Mouse (Mus musculus): ENCODE measurements around the gene Ibsp.

Ibsp gene

DNA sequence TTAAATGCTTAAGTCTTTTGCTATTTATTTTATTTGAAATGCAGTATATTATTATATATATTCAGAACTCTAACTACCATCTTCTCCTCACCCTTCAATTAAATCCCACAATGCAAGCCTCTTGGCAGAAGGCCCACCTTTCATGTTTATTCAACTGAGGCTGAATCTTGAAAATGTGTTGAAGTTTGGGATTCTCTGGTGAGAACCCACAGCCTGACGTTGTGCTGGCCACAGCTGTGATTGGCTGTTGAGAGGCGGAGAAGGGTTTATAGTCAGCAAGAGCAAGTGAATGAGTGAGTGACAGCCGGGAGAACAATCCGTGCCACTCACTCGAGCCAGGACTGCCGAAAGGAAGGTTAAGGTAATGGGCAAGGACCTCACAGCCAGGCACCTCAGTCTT is at the start of gene Ibsp:
Ibsp (plus strand) TSS at position 178 of the 400 bp plus-strand sequence.
- in situ Hi-C loops (cut with MboI; ENCODE audit: low pct_unique_long_range_greater_than_20kb in 1 of 2, low sequenced_read_pairs in 2 of 2, unreplicated experiment in 1 of 2) = no loop called here

DNA sequence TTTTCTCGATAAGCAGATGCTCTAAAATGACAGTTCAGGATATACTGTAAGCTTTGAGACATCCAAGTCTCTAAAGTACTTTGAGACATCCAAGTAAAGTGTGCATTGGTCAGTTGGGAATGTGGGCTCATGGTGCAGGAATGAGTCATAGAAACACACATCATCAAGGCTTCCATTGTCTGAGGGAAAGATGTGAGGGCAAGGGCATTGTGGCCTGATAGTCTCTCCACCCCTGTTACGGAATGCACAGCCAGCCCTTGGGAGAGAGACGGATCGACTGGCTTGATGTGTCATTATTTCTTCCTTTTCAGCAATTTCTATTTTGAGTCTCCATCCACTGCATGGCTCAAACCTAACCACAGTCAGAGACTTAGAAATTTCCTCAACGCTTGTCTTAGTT is 47.2 kb upstream of the Ibsp start:
- in situ Hi-C loops (cut with MboI; ENCODE audit: low pct_unique_long_range_greater_than_20kb in 1 of 2, low sequenced_read_pairs in 2 of 2, unreplicated experiment in 1 of 2) = no loop called here

DNA sequence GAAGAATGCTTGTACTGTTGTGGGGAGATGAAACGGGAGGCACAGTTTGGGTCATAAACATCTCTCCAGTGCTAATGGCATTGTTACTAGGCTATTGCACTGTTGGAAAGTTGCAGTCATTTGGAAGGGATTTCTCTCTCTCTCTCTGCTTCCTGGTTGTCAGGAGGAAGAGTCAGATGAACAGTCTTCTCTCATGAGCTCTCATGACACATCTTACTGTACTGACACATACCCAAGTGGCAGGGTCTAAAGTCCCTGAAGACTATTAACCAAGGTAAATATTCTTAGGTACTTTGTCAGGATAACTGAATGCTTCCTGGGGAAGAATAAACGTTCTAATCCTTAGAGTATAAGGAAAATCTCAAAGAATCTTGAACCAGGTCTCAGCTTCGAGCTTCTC is 42.4 kb upstream of the Ibsp start:
- in situ Hi-C loops (cut with MboI; ENCODE audit: low pct_unique_long_range_greater_than_20kb in 1 of 2, low sequenced_read_pairs in 2 of 2, unreplicated experiment in 1 of 2) = no loop called here

DNA sequence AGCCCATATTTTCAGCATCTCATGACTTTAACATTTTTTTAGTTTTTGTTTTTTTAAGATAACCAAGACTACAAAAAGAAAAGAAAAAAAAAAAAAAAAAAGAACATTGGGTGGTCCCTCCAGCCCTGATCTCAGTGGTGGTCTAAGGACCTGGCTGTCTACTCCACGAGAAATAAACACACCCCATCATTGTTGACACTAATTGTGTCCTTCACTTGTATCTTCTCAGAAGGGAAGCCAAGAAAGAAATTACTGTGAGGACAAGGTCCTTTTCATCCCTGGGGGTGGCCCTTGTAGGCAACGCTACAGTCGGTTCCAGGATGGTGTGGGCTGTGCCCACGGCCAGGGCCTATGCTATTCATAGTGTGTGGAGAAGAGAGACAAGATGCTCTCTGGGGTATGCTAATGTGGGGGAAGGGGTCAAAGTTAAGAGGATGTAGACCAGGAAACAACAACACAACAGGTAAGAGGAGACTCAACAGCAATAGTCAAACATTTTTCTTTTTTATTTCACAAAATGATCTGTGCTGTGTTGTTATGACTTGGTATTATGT is 37.0 kb upstream of the Ibsp start:
- in situ Hi-C loops (cut with MboI; ENCODE audit: low pct_unique_long_range_greater_than_20kb in 1 of 2, low sequenced_read_pairs in 2 of 2, unreplicated experiment in 1 of 2) = no loop called here

DNA sequence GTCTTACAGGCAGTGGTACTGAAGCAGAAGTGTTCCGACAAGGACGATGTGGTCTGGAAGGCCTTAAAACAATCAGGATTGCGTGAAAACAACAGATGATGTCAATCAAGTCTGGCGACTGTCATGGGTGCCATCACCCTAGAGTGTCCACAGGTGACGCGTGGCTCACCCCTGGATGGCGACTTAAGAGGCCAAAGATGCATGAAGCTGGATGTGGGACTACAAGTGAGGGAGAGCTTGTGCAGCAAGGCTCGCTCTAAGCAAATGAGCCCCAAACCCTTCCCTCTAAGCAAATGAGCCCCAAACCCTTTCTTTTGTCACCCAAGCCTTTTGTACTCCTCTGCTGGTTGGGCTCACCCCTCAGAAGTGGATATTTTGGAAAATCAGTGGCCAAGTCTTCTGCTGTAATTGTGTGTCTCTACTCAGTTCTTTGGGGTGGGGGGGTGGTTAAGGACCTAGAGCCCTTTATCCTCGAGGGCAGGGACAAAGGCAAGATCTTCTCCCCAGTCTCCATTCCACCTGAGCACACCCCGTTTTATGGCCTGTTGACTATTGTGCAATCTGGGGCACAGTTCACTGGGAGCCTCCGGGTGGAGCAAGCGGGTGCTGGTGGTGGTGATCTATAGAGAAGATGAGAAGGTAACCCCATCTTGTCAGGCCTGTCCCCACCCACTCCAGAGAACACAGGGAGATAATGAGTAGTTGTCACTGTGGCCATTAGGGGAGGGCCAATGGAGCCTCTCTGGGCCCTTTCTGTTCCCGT is 35.8 kb upstream of the Ibsp start:
- in situ Hi-C loops (cut with MboI; ENCODE audit: low pct_unique_long_range_greater_than_20kb in 1 of 2, low sequenced_read_pairs in 2 of 2, unreplicated experiment in 1 of 2) = no loop called here

DNA sequence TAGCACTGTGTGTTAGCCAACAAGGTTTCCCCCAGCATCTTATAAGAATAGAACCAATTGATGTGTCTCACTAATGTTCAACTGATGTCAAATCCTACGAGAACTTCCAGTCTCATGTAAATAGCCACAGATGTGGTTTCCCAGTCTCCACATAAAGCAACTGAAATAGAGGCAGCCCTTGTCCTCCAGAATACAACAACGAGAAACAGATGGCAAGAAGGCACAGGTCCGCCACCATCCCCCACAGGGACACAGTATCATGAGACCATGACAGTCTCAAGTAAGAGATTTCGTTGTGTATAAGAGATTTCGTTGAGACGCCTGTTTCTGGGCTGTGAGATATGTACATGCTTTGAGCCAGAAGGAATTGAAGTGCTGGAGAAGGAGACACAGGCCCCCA is 4.8 kb upstream of the Ibsp start:
- in situ Hi-C loops (cut with MboI; ENCODE audit: low pct_unique_long_range_greater_than_20kb in 1 of 2, low sequenced_read_pairs in 2 of 2, unreplicated experiment in 1 of 2) = no loop called here

DNA sequence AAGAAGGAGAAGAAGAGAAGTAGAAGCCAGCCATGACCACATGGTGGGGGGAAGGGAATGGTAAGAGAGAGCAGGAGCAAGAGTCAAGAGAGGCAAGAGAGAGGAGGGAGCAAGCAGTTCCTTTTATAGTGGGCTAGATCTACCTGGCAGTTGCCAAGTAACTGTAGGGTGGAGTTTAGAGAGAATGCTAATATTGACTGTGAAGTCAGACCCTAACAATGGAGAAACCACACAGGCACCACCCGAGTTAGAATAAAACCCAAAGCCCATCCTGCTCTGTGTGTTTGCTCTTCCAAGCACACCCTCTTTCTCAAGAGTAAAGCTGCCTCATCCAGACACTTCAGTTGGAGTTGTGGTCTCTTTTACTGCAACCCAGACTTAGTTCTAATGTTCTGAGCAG is 15.1 kb downstream of the Ibsp start:
- in situ Hi-C loops (cut with MboI; ENCODE audit: low pct_unique_long_range_greater_than_20kb in 1 of 2, low sequenced_read_pairs in 2 of 2, unreplicated experiment in 1 of 2) = no loop called here

DNA sequence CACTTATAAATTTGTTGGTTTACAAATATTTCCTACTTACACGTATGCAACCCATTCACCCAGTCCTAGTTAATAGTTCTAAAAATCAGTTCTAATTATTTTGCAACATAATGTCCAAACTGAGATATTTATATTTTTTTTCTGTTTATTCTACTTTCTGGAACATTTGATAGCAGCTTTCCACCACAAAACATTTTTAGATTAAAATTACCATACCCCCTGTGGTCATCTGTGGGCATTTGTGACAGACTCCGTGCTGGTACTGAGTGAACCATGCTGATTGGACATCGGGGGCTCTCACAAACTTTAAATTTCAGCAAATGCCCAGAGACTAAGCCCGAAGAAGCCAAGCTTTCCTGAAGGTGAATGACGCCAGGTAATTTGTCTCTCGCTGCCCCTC is 26.1 kb downstream of the Ibsp start, which contains the start of gene Mepe:
Mepe (plus strand) TSS at position 301 of the 400 bp plus-strand sequence.
- in situ Hi-C loops (cut with MboI; ENCODE audit: low pct_unique_long_range_greater_than_20kb in 1 of 2, low sequenced_read_pairs in 2 of 2, unreplicated experiment in 1 of 2) = no loop called here

DNA sequence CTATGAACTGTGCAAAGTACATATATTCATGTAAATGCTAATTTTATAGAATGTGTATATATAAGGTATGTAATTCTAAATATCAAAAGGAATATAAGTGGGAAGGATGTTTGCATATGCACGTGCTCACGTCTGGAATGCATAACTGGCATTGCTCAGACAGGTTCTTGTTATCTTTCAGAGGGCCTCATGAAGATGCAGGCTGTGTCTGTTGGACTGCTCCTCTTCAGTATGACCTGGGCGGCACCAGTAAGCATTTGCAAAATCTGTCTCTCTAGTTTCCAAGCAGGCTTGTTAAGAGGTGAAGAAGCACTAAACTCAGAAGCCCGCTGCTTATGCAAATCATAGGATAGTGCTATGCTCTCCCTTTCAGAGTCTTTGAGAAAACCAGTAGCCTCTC is 27.9 kb downstream of the Ibsp start:
- in situ Hi-C loops (cut with MboI; ENCODE audit: low pct_unique_long_range_greater_than_20kb in 1 of 2, low sequenced_read_pairs in 2 of 2, unreplicated experiment in 1 of 2) = no loop called here

DNA sequence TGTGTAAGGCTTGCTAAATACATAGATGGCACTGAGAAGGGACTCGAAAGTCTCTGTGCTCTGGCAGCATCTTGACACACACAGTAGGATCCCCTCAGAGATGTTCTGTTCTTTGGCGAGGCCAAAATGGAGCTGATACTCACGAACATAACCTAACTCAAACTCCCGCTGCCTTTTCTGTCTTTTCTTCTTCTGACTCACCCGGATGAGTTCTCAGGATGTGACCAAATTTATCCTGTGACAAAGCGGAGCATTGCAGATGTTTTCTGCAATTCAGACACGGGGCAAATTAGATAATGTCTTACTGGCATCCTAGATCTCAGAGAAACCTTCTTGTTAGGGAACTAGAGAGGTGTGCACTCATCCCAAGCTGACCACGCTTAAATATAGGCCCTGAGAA is 28.4 kb downstream of the Ibsp start:
- in situ Hi-C loops (cut with MboI; ENCODE audit: low pct_unique_long_range_greater_than_20kb in 1 of 2, low sequenced_read_pairs in 2 of 2, unreplicated experiment in 1 of 2) = no loop called here

DNA sequence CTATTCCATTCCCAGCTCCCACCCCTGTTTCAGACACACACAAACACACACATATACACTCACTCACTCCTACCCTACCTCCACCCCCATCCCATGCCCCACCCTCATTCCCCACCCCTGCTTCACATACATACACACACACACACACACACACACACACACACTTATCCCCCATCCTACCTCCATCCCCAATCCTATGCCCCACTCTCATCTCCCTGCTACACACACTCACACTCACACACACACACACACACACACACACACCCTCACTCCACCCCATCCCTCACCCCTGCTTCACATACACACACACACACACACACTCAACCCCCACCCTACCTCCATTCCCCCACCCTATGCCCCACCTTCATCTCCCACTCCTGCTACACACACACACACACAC is 28.9 kb downstream of the Ibsp start:
- in situ Hi-C loops (cut with MboI; ENCODE audit: low pct_unique_long_range_greater_than_20kb in 1 of 2, low sequenced_read_pairs in 2 of 2, unreplicated experiment in 1 of 2) = no loop called here

DNA sequence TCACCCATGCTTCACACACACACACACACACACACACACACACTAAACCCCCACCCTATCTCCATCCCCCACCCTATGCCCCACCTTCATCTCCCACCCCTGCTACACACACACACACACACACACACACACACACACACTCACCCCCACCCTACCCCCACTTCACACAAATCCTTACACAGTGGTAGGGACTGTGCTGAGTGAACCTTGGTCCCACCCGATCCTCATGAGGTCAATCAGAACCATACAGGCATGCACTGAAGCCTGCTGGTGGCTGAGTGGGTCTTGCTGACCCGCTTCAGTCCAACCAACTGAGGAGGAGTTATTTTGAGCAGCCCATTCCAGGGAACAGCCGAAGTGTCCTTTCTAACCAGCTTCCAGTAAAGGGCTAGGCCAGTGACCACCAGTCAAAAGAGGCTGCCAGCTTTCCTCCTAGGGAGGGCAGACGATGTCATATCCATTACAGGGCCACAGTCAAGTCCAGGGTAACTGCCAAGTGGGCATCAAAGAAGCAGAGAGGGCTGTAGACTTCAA is 29.4 kb downstream of the Ibsp start:
- in situ Hi-C loops (cut with MboI; ENCODE audit: low pct_unique_long_range_greater_than_20kb in 1 of 2, low sequenced_read_pairs in 2 of 2, unreplicated experiment in 1 of 2) = no loop called here

DNA sequence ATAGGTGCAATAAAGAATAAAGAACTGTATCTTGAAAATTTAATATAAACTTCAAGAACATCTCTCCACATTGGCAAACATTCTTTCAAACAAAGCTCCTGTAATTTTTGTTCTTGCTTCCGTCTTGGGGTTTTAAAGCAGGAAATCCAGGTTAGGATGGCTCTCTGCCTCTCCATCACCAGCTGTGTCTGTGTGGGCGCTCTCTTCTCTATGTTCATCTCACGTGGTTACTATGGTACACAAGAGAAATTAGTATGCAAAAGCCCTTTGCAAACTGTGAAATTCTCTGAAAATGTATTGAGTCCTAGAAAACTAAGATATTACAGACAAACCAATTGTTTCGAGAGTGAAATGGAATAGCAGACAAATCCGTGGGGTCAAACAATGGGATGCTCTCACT is 30.4 kb downstream of the Ibsp start:
- in situ Hi-C loops (cut with MboI; ENCODE audit: low pct_unique_long_range_greater_than_20kb in 1 of 2, low sequenced_read_pairs in 2 of 2, unreplicated experiment in 1 of 2) = no loop called here

DNA sequence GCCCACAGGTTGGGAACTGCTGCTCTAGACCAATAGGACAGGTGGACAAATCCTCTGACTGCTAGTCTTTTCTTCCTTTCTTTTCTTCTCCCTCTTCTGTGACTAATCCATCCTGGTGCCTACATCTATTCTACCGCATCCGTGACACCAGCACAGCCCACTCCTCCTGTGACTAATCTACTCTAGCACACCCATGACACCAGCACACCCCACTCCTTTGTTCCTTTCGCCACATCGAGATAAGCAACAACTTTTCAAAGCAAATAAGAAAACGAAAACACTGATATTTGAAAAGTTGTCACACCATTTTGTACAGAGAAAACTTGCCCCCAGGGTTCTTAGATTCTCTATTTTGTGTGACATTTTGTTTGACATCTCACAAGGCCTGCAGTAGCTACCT is 31.1 kb downstream of the Ibsp start:
- in situ Hi-C loops (cut with MboI; ENCODE audit: low pct_unique_long_range_greater_than_20kb in 1 of 2, low sequenced_read_pairs in 2 of 2, unreplicated experiment in 1 of 2) = loop anchor here (10.0 kb wide), 3 partner anchors 105 to 335 kb away; no protein-coding TSS in a partner anchor

DNA sequence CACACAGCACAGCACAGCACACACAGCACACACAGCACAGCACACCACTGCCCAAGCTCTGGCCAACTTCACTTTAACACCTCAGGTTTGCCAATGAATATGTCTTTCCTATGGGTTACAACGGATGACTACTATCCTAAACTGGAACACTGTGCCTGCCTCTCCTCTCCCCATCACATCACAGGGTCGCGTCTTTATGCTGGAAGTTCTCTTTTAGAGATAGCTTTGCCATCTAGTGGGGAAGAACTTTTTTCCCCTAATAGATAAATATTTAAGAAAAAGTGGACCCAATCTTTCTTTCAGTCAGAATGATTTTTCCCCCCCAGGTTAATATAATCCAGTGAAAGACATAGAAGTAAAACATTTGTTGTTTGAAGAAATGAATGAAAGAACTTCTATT is 33.3 kb downstream of the Ibsp start:
- in situ Hi-C loops (cut with MboI; ENCODE audit: low pct_unique_long_range_greater_than_20kb in 1 of 2, low sequenced_read_pairs in 2 of 2, unreplicated experiment in 1 of 2) = loop anchor here (10.0 kb wide), 3 partner anchors 107 to 337 kb away; no protein-coding TSS in a partner anchor

DNA sequence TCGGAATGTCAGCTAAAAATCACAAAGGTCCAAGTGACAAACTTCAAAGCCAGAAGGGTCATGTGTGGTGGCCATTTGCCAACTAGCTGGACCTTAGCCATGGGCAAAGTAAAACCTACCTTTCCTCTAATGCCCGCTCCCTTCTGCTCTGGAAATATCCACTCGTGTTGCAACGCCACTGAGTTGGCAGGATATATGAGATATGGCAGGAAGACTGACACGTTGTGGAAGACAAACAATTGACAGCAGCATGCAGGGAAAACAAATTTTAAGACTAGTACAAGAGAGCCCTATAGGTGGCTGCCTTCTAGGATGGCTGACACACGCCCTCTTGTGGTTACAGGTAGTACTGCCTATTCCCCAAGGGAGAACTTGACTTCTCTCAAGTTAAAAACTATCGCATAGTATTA is 34.3 kb downstream of the Ibsp start:
- in situ Hi-C loops (cut with MboI; ENCODE audit: low pct_unique_long_range_greater_than_20kb in 1 of 2, low sequenced_read_pairs in 2 of 2, unreplicated experiment in 1 of 2) = loop anchor here (10.0 kb wide), 3 partner anchors 108 to 338 kb away; no protein-coding TSS in a partner anchor

DNA sequence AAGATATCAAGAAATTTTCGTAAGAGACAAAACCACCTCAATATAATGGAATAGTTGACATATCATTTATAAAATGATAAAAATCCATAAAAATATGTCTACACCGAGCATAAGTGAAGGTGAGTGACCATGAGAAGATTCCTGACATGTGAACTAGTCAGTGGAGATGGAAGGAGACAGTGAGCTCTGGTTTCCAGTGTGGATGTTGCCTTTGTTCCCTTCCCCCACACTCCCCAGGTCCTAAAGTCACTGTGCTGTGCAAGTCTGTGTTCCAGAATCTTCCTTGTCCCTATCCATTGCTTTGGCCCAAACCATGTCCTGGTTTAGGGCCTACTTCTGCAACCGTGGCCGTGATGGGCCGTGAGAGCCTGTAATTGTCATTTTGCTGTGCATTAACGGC is 34.7 kb downstream of the Ibsp start:
- in situ Hi-C loops (cut with MboI; ENCODE audit: low pct_unique_long_range_greater_than_20kb in 1 of 2, low sequenced_read_pairs in 2 of 2, unreplicated experiment in 1 of 2) = loop anchor here (10.0 kb wide), 3 partner anchors 109 to 339 kb away; no protein-coding TSS in a partner anchor

DNA sequence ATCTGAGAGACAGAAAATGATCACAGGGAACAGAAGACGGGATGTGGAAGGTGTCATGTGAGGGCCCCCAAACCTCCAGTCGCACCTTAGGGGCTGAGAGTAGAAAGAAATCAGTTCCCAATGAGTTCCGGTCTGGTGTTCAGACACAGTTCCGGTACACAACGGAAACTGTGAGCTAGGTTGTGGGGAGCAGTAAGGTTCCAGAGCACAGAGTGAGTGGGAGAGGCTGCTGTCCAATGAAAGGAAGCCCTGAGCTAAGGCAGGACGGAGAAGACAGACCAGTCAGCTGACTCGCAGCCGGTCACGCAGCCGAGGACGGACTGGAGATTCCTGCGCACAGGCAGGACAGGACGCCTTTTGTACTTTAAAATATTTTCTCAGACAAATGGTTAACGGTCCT is 35.5 kb downstream of the Ibsp start:
- in situ Hi-C loops (cut with MboI; ENCODE audit: low pct_unique_long_range_greater_than_20kb in 1 of 2, low sequenced_read_pairs in 2 of 2, unreplicated experiment in 1 of 2) = loop anchor here (10.0 kb wide), 3 partner anchors 110 to 340 kb away; no protein-coding TSS in a partner anchor

DNA sequence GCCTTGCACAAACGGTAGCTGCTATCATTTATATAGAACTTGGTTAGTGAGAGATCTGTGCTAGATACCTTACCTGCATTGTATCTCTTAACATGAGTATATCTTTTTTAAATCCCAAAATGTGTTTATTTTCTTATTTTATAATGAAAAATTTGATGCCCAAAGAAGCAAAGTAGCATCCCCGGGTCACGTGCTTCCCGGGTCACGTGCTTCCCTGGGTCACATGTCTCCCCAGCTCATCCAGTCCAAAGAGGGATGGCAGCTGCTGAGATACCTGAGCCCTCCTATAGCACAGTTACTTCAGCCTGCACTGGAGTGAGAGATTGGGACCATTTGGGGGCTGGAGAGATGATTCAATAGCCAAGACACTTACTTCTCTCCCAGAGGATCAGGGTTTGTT is 37.0 kb downstream of the Ibsp start:
- in situ Hi-C loops (cut with MboI; ENCODE audit: low pct_unique_long_range_greater_than_20kb in 1 of 2, low sequenced_read_pairs in 2 of 2, unreplicated experiment in 1 of 2) = loop anchor here (10.0 kb wide), 3 partner anchors 111 to 341 kb away; no protein-coding TSS in a partner anchor

DNA sequence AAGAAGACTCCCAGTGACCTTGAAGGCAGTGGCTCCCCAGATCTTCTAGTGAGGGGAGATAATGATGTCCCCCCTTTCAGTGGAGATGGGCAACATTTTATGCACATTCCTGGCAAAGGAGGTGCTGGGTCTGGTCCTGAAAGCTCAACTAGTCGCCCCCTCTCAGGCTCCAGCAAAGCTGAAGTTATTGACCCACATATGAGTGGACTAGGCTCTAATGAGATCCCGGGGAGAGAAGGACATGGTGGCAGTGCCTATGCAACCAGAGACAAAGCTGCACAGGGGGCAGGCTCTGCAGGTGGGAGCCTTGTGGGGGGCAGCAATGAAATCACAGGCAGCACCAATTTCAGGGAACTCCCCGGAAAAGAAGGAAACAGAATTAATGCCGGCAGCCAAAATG is 38.5 kb downstream of the Ibsp start:
- in situ Hi-C loops (cut with MboI; ENCODE audit: low pct_unique_long_range_greater_than_20kb in 1 of 2, low sequenced_read_pairs in 2 of 2, unreplicated experiment in 1 of 2) = loop anchor here (10.0 kb wide), 3 partner anchors 113 to 343 kb away; no protein-coding TSS in a partner anchor
